Mouse (Mus musculus) left cerebral cortex, adult 18-20 months (tissue): ENCODE measurements around the gene Hhat. TPM values are rescaled to one million over a fixed set of nuclear protein-coding genes. Genes with fewer than 3 reads are reported as not detected.

Source experiments
- DNase-seq, 2 experiments: peaks; one replicate each; pipeline ENCODE4 v3.0.0; 2021 to 2022; ENCODE audit warnings: low spot score in 2 of 2, mixed read lengths in 1 of 2
- total RNA-seq, 2 experiments: library from RNA; stranded (reverse); gene quantifications; 2 replicates each; pipeline ENCODE4 v1.2.3; 2021

Gene Hhat
- total RNA-seq, 2 experiments from 2014 or later, result 1.3 to 1.7 TPM

DNA sequence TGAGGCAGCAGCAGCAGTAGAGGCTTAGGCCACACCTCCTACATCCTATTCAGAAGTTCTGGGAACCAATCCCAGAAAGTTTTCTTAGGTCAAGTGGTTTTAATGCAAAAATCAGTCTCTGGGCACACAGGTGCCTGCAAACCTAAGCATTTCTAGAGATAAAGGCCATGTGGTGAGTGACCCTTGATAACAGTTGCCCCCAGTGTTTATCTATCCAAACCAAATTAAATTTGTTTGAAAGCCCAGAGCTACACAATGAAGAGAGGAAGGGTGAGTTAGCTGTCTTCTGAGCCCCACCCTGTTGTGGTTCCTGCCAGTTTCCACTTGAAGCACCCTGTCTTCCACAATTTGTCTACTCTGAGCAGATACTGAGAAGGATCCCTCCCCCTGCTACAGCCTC is 109.4 kb downstream of the Hhat start:
- no peak for DNase-seq

DNA sequence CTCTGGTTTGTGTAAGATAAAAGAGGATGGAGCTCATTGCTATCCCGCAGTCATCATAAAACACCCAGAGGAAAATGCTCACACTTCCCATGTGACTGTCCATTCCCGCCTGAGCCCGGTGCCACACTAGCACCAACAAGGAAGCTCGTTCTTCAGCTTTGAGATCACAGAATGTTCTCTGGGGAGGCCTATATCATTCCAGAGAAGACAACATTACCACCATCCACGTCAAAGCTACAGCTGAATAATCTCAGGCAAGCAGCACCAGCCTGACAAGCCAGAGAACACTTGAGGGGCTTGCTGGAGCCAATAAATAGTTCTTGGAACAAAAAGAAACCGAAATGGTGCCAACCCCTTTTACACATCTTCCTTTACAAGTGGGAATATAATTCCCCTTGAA is 113.6 kb downstream of the Hhat start:
- DNase-seq, result no peak

DNA sequence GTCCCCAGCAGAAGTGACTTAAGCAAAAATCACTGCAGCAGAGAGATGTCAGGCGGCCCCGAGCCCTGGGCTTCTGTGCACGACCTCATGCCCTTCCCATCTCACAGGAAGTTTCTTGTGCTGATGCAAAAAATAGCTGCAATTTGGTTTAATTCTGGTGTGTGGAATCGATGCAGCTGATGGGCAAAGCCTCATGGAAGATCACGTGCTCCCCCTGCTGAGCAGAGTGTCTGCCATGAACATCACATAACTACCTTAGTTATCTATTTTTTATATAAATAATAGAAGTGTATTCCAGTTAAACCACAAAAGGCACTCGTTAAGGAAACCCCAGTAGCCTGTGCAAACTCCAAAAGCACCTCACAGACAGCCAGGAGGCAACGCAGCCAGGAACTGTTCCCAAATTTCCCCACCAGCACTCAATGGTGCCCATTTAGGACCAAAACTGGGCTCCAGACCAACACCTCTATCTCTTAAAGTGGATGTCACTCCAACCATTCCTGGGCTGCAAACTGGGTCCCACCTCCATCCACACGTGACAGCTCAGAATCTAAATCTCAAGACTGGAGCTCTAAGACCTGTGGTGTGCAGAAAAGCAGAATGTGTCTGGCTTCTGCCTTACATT is 118.9 kb downstream of the Hhat start:
- peak in 1 of 2 experiments; percentile 12 for DNase-seq

DNA sequence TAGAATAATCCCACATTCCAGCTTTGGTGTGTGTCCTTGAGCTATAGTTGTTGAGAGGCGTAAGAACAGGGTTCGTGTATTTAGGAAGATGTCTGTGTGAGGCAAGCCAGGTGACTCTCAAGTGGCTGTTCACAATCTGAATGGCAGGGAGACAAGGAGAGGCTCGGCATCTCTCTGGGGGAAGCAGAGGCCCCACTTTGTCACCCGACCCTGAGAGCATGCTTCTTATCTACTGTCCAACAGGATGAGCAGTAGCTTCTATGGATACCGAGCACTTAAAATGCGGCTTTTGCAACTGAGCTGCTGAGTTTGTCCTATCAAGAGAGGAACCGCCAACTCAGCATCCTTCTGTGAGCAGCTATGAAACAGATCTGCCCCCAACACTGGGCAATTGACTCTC is 120.4 kb downstream of the Hhat start:
- DNase-seq, result no peak

DNA sequence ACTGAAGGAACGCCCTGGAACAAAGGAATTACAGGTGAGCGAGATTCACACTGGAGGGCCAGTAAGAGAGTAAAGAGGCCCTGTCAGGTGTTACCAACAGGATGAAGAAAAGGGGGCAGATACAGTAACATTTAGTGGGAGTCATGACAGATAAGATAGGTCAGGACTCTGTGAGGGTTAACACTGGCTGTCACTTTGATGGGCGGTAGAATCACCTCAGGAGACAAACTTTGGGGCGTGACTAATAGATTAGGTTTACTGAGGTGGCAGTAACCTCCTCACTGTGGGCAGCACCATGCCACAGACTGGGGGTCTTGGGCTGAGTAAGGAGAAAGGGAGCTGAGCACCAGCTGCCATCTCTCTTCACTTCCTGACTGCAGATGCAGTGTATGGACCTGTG is 121.0 kb downstream of the Hhat start:
- no peak for DNase-seq

DNA sequence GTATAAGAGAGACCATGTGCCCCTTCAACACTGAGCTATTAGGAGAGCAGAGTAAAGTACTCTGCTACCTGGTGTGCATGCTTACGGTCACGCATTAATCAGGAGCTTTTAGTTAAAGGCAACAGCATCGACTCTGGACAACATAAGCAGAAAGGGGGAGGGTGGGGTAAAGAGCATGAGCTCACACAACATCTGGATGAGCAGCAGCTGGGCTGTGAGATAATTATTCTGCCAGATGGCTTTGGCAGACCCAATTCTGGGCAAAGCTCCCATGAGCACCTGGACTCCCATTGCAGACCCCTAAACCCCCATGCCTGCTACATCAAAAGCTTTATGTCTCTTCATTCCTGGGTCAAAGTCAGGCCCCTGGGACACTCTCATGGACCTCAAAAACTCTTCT is 121.8 kb downstream of the Hhat start:
- DNase-seq, result no peak

DNA sequence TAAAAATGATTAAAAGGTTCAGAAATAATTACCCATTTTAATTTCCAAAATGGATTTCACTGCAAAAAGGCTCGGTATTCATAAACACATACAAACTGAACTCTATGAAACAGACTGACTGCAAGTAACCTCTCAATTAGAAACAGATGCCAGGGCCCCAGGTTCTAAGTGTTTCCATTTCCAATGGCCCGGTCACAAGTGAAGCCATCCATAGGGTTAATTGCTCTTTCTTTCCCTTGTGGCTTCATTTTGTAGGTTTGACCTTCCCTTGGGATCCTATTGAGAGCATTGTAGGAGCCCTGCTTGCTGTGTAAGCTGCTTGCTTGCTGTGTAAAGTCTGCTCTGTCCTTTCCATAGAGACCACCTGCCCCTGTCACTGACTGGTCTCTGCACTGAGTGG is 123.7 kb downstream of the Hhat start:
- DNase-seq, result no peak

DNA sequence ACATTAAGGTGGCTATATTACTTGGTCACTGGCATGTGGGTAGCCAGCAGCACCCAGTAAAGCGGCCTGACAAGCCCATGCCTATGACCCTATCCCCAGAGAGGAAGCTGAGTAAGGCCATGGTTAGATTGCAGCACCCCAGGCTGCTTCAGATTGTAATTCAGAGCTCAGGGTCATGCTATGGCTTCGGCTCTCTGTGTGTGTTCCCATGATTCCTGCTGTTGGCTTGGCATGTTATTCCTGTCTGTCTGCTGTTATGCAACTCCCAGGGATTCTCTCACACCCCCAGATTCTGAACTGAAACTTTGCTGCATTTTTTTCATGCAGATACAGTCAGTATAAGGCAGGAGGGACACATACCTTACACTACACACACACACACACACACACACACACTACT is 128.9 kb downstream of the Hhat start:
- DNase-seq, result no peak

DNA sequence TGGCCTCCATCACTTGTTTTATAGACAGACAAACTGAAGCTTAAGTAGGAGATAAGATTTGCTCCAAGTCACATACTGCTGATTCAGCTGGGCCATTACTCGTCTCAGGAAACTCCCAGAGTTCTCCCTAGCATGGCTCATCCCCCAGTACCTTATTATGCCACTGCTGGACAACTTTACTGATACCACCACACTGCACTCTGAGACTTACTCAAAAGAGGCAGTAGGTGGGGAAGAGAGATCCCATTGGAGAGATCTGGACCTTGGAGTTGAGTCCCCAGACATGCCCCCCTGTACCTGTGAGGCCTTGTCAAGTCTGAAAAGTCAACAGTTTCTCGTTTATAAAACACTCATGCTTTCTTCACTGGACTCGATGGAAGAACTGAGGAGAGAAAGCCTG is 131.8 kb downstream of the Hhat start:
- no peak for DNase-seq

DNA sequence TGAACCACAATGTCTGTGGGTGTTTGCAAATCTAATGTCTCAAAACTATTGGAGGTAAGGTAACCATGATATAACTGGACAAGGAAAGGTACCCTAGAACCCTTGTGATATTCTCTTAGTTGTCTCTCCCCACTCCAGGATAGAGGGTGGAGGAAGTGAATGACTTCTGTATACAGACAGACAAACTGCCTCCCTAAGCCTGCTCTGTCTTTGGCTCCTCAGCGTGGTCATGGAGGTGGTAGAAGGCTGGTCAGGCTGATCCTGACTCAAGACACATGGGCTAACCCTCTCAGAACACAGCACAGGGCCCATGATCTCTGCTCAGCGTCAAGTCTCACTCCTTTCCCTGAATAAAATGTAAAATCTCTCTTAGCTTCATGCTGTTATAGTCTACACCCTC is 149.2 kb downstream of the Hhat start:
- DNase-seq, result no peak

DNA sequence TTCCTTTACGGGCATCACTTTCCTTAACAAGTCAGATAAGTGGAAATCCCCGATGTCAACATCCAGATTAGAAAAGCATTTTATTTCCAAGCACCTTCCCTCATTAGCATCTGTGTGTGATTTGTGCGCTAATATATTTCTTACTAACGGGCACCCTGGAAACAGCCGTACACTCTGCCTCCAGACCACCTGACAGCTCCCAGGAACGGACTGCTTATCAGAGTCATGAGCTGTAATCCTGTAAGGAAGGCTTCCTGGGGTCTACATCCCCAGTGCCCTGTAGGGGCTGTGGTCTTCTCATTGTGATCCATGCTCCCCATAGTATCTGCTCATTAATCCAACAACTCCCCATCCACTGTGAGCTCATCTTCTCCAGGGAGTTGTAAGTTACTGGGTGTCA is 157.8 kb downstream of the Hhat start:
- DNase-seq, result no peak

DNA sequence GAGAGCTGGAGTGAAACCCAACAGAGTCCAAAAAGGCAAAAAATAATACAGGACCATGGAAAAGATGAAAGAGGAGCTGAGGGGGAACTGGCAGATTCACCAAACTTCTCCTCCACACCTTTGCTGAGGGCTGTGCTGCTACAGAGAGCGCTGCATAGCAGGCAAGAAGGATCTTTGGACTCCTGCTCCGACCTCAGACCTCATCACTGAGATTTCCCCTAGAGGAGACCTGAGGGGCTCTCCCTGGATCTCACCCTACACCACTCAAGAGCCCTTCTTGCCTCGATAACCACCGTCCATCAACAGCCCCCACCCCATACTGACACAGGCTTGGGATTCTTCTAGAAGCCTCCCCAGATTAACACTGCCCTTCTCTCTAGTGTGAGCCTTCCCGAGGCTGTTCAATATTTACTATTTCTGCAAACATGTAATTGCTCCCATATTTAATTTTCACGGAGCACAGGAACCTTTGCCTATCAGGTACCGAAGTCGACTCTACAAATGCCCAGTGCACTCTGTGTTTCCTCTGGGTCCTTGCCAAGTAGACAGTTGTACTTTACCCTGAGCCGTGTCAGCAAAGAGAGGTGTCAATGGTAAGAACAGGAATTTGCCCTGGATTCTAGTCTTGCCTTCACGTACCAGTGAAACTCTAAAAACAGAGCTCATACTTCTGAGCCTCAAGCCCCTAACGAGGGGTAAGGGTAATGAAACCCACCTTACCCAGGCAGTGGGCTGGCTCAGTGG is 158.9 kb downstream of the Hhat start:
- DNase-seq, result no peak

DNA sequence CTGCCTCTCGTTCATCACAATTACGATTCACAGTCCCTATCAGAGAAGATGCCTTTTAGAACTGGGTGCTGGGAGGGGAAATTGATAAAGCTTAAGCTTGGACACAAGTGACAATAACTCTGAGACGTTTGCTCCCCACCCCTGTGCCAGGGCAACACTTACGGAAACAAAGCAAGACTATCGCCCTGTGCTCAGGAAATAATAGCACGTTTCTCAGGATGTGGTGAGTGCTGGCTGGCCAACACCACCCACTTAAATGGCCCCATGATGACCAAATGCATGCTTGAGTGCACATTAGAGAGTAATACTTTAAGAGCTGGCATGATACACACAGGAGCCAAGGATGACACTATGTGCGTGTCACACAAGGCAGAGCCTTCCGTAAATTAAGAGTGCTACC is 164.1 kb downstream of the Hhat start:
- DNase-seq, result no peak

DNA sequence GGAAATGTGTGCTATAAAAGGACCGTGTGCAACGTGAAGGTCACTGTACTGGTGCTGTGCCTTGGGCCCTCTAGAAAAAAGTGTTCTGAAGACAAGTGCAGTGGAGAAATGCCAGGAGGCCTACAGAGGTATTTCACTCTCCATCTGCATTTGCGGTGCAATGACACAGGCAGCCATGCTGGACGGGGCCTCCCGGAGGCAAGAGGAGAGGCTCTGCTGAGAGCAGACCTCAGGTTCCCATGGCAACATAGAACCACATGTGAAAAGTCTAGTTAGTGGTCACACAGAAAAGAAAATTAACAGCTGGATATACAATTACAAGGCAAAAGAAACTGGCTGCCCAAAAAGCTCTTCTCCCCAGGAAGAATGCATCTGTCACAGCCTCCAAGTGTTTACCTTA is 166.6 kb downstream of the Hhat start:
- DNase-seq, result no peak

DNA sequence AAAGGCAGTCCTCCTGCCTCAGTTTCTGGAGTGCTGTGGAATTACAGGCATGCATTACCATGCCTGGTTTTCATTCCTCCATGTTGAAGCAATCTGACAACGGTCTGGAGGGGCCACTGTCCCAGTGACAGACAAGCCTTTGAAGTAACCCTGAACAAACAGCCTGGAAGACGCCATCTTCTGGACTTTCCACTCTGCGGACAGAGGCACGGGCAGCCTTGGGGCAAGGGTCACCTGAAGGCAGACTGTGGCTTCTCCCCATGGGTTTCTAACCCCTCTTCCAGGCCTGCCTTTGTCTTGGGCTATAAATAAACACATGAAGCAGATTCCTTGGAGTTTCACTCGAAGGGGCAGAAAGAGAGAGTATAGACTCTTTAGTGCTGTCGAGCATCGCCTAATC is 167.5 kb downstream of the Hhat start:
- no peak for DNase-seq

DNA sequence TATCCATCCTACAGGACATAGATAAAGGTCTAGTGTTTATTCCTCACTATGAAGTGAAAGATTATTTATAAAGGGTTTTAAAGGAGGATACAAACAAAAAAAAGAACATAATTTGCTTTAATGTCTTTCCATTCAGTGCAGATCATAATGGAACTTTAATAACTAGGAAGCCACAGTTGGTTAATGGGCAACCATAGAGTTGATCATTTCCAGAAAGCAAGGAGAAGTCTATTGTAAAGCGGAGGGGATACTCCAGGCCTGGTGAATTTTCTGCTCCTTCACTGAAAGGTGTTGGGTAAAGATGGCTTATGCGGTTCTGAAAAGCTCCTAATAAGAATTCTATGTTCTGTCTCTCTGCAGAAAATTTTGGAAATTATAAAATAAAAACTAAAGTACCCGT is 169.8 kb downstream of the Hhat start:
- DNase-seq, result no peak

DNA sequence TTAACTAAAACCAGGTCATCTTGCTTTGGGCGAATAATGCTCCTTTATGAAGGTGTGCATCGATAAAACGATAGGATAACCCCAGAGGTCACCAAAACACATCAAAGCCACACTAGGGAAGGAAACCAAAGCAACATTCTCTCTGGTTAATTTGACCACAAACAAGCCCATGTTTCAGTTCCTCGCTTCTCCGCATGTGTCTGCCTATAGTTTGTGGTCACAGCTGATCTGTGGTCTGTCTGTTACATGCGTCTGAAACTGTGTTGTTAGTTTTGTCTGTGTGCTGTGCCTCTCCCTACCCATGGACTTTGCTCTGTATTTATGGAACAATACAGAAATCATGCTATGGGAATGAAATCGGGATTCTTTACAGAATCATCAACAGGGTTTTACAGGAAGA is 171.3 kb downstream of the Hhat start:
- DNase-seq, result no peak

DNA sequence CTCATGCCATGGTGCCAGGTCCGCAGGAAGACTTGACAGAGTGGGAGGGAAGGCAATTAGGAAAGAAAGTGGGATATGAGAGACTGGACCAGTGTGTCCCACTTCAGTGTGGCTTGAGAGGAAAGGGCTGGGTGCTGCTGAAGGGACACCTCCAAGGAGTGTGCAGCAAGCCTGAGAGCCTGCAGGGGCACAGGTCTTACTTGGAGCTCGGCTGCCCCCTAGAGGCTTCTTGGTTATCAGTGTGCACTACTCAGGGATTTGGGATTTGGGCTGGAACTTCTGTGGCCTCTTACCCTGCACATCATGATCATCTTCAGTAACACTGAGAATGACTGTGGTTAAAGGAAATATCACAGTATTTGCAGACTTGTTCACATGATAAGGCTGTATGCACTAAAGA is 172.6 kb downstream of the Hhat start:
- DNase-seq, result peak; percentile 90 to 95

DNA sequence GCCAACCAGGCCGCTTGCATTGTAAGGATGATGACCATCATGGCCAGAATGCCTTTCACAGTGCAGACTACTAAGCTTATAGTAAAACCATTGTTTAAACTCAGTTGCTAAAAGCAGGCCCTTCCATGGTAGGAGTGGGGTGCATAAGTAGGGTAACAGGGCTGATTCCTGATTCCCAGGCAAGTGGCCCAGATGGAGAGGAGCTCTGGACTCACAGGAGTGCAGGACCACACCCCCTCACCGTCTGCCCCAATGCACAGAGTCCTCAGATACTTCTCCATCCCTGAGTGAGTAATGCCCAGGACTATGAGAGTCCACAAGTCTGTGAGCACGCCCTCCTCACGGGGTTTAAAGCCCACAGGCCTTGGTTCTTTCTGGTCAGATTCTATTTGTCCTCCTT is 175.6 kb downstream of the Hhat start:
- peak in 1 of 2 experiments; percentile 20 for DNase-seq

DNA sequence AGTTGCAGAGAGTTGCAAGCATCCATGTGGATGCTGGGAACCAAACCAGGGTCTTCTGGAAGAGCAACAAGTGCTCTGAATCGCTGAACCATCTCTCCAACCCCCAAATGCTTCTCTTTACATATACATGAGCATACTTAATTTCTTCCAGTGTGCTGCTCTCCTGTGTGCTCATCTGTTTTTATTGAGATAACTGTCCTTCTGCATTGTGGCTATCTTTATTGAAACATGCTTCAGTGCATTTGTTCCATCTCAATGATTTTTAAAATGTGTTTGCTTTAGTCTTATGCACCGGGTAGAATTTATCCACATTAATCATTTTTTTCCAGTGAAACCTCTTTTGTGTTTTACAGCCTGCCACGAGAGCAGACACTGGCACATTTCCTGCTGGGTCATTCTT is 177.5 kb downstream of the Hhat start:
- DNase-seq, result no peak

DNA sequence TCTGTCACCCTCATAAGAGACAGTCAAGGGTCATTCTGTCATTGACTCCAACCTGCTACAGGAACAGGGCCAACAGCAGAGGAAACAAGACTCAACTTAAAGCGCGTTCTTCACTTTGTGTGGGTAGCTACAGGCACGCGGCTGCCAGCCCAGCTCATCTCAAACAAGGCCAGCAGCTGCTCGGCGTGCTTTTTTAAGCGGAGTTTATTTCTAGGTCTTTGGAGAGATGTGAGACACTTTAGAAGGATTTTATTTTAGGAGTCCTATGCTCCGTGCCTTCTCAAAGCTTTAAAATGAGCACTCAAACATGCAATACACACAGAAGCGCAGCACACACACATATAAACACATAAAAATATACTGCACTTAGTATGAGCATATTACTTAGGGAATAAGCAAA is 183.6 kb downstream of the Hhat start:
- DNase-seq, result peak; percentile 71 to 87

DNA sequence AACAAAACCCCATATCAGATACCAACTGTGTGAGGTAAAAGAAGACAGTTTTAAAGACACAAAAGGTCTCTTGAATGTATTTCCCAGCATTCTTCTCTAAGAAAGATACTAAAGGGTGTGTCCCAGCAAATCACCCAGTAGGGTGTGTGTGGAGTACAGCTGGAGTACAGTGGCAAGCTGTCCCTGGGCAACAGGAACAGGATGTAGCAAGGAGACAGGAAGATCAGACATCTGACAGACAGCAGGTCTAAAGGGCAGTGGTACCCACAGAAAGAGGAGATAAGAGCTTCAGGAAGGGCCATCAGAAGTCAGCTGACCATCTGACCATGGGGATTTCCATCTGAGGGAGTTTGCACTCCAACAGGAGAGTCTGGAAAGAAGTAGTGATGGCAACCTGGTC is 185.7 kb downstream of the Hhat start:
- no peak for DNase-seq

DNA sequence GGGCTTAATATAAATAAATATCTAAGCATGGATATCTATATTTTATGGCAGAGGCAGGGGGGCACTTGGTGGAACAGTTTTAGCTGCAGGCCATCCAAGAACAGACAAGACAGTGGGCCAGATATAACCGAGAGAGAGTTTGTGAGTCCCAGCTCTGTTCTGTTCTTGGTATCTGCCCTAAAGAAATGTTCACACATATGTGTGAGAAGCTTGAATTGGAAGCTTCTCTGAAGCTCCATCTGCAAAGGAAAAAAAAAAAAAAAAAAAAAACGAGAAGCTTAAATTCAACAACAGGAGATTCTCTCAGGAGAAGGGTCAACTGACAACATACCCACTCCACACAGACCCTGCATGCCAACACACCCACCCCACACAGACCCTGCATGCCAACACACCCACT is 188.1 kb downstream of the Hhat start:
- no peak for DNase-seq
